Mouse (Mus musculus): ENCODE results near the gene Poc1b. TPM values are rescaled to one million over a fixed set of nuclear protein-coding genes. Genes with fewer than 3 reads are reported as not detected.

Poc1b gene
- polyA plus RNA-seq, 1 experiment from 2014 or later = 6.1 TPM

DNA sequence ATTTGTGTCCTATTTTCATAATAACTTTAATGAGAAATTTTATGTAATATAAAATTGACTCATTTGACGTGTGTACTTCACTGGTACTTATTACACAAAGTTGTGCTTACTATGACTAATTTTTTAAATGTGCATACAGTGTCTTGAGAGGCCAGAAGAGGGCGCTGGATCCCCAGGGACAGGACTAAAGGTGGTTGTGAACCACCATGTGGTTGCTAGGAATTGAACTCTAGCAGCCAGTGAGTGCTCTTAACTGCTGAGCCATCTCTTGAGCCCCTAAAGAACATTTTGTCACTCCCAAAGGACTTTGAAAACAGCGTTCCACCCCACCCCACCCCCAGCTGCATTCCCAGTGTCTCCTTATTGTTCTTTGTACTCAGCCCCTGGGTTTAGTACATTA lies 84.0 kb downstream of the Poc1b start:
- DNase-seq (ENCODE audit: low spot score) (peak; percentile 66), ATAC-seq (peak; percentile 69)
- H3K27ac ChIP-seq (ENCODE audit: low read length) = no peak overlapping the region
- no peaks in the 10 kb centered on the region for H3K36me3 ChIP-seq (ENCODE audit: insufficient read depth, low read length)
- H3K4me3 ChIP-seq (ENCODE audit: low read depth, low read length) = no peak overlapping the region
- H3K9me3 ChIP-seq (ENCODE audit: low read length) = no peaks in the 10 kb centered on the region
- TF ChIP-seq CTCF (IDR thresholded peaks at IDR 0.05) (peak; percentile 83), EP300 (IDR thresholded peaks at IDR 0.05) (peak; percentile 68)
- WGBS = 37% methylated on average over 3 of the region's 3 CpGs
- H3K4me1 ChIP-seq (ENCODE audit: insufficient read depth, low read depth, low read length) = no peaks in the 10 kb centered on the region
- no peak overlapping the region for H3K4me2 ChIP-seq (replicated peaks; ENCODE audit: low read depth, low read length)
- H3K9ac ChIP-seq (replicated peaks; ENCODE audit: low read depth) = no peak overlapping the region
- no peaks in the 10 kb centered on the region for H3K27me3 ChIP-seq (replicated peaks; ENCODE audit: insufficient read depth, low read length)

DNA sequence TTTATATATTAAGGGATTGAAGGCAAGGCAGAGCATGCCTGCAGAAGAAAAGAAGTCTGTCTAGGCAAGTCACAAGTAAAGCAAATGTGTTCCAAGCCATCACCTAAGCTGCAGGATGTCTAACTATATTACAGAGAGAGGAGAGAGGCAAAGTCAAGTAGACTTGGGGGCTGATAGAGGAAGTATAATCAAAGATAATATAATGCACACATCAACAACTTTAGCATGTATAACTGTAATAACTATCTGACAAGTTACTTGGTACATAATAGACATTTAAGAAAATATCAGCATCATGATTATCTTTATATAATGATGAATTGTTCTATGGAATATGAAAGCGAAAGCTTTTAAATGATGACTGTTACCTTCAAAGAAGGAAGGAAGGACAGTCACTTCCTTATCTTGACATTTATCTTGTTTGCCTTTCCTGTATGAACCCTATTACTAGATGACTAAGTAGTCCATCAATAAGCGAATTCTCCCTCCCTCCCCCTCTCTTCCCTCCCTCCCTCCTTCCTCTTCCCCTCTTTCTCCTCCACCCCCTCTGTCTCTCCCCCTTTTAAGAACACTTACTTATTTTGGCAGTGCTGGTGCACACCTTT lies 87.7 kb downstream of the Poc1b start:
- ATAC-seq = no peak
- Histone ChIP-seq H3K9ac (replicated peaks; ENCODE audit: low read depth) (no peak overlapping the region), H3K27ac (ENCODE audit: low read length) (no peak overlapping the region), H3K4me1 (ENCODE audit: insufficient read depth, low read depth, low read length) (no peaks in the 10 kb centered on the region), H3K4me2 (replicated peaks; ENCODE audit: low read depth, low read length) (no peak overlapping the region), H3K4me3 (ENCODE audit: low read depth, low read length) (no peak overlapping the region), H3K9me3 (ENCODE audit: low read length) (no peaks in the 10 kb centered on the region), H3K36me3 (ENCODE audit: insufficient read depth, low read length) (no peaks in the 10 kb centered on the region), H3K27me3 (replicated peaks; ENCODE audit: insufficient read depth, low read length) (no peaks in the 10 kb centered on the region)
- 60% methylated on average over 2 of the region's 2 CpGs for WGBS
- TF ChIP-seq CTCF (IDR thresholded peaks at IDR 0.05) (no peak), EP300 (IDR thresholded peaks at IDR 0.05) (no peak)
- DNase-seq (ENCODE audit: low spot score) = no peak

DNA sequence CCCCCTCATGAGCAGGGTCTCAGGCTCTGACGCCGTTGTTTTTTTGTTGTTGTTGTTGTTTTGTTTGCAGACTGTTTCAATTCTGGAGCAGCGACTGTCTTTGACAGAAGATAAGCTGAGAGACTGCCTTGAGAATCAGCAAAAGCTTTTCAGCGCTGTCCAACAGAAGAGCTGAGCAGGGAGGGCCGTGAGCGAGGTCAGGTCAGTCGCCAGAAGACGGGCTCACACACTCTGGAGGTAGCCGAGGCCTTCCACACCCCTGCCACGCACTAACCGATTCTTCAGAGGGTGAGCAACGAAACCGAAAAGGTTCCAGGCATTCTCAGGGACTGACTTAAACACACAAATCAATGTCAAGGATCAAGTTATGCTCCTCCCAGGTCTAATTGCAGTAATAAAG lies 89.7 kb downstream of the Poc1b start:
- WGBS = 77% methylated on average over 13 of the region's 13 CpGs
- Histone ChIP-seq H3K9ac (replicated peaks; ENCODE audit: low read depth) (no peak overlapping the region), H3K9me3 (ENCODE audit: low read length) (no peaks in the 10 kb centered on the region), H3K27ac (ENCODE audit: low read length) (no peak overlapping the region), H3K36me3 (ENCODE audit: insufficient read depth, low read length) (no peaks in the 10 kb centered on the region), H3K4me2 (replicated peaks; ENCODE audit: low read depth, low read length) (no peak overlapping the region), H3K4me3 (ENCODE audit: low read depth, low read length) (no peak overlapping the region), H3K27me3 (replicated peaks; ENCODE audit: insufficient read depth, low read length) (no peaks in the 10 kb centered on the region), H3K4me1 (ENCODE audit: insufficient read depth, low read depth, low read length) (no peaks in the 10 kb centered on the region)
- no peak for ATAC-seq
- no peak for DNase-seq (ENCODE audit: low spot score)
- TF ChIP-seq EP300 (IDR thresholded peaks at IDR 0.05) (no peak), CTCF (IDR thresholded peaks at IDR 0.05) (no peak)

DNA sequence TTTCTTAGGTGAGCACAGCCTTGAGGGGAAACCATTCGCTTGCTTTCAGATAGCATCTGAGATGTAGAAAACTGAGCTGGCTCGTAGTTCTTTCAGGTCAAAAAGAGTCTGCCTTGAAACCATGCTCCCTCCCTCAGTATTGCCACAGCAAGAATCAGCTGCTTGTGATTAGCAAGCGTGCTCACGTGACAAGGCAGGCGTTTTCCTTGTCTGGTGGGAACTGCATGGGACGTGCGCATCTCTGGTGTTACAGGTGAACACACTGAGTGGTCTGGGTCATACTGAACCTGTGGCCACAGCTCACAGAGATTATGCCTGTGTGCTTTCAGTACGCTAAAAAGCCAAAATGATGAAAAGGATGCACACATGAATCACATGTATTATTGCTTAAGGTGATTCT lies 90.3 kb downstream of the Poc1b start:
- ATAC-seq (no peak), DNase-seq (ENCODE audit: low spot score) (no peak)
- Histone ChIP-seq H3K9me3 (ENCODE audit: low read length) (no peaks in the 10 kb centered on the region), H3K27ac (ENCODE audit: low read length) (no peak overlapping the region), H3K9ac (replicated peaks; ENCODE audit: low read depth) (no peak overlapping the region), H3K4me3 (ENCODE audit: low read depth, low read length) (no peak overlapping the region), H3K4me2 (replicated peaks; ENCODE audit: low read depth, low read length) (no peak overlapping the region), H3K4me1 (ENCODE audit: insufficient read depth, low read depth, low read length) (0 out of 2 replicates have a peak, but pooled peaks cover 4% of the 10 kb centered on the region), H3K27me3 (replicated peaks; ENCODE audit: insufficient read depth, low read length) (no peaks in the 10 kb centered on the region), H3K36me3 (ENCODE audit: insufficient read depth, low read length) (no peaks in the 10 kb centered on the region)
- 86% methylated on average over 8 of the region's 8 CpGs for WGBS
- TF ChIP-seq EP300 (IDR thresholded peaks at IDR 0.05) (no peak), CTCF (IDR thresholded peaks at IDR 0.05) (no peak)

DNA sequence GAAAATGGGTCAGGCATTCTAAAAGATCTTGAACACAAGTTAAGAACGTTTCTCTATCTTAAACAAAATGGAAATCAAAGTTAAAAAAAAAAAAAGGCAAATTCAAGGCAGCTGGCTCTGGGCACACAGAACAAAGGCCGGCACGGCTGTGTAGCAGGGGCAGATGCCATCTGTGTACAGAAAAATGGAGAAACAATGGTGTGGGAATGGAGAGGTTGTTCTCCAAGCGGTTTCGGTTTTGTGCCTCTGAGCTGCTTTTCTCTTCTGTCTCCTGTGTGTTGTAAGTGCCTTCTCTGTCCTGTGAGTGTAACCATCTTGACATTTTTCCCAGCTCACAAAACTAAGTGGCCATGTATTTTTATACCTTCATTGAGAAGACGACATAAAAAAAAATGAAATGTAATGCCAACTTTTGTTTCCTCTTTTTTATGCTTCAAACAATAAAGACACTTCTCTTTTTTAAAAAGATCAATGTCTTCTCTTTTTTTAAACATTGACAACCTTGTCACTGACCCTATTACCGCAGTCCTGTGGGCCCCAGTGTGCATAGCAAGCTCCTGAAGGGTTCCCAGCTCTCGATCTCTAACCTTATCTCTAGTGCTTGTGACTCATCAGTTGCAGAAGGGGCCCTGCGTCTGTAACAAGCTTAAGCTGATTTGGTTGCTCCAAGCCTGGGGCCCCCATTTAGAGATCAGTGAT lies 90.9 kb downstream of the Poc1b start:
- no peak overlapping the region for H3K27ac ChIP-seq (ENCODE audit: low read length)
- H3K4me1 ChIP-seq (ENCODE audit: insufficient read depth, low read depth, low read length) = 0 out of 2 replicates have a peak, but pooled peaks cover 4% of the 10 kb centered on the region

DNA sequence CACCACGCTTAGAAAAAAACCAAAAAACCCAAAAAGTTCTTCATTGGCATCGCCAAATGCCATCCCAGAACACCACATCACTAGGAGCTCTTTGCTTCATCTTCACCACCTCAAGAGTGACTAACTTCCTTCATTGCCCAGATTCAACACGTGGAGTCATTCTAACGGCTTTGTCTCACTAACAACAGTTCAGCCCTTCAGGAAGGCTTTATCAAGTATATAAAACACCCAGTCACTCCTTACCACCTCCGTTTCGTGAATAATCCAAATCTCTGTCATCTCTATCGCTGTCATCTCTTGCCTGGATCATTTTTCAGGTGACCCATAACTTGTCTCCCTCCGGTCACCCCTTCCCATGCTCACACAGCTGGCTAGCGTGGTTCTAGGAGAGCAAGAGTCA lies 92.1 kb downstream of the Poc1b start:
- ATAC-seq = no peak
- no peaks in the 10 kb centered on the region for H3K27me3 ChIP-seq (replicated peaks; ENCODE audit: insufficient read depth, low read length)
- 92% methylated on average over 9 of the region's 9 CpGs for WGBS
- no peak for TF ChIP-seq EP300 (IDR thresholded peaks at IDR 0.05)
- TF ChIP-seq CTCF (IDR thresholded peaks at IDR 0.05) = no peak
- 0 out of 2 replicates have a peak, but pooled peaks cover 4% of the 10 kb centered on the region for H3K4me1 ChIP-seq (ENCODE audit: insufficient read depth, low read depth, low read length)
- DNase-seq (ENCODE audit: low spot score) = no peak
- H3K4me3 ChIP-seq (ENCODE audit: low read depth, low read length) = no peak overlapping the region
- no peaks in the 10 kb centered on the region for H3K9me3 ChIP-seq (ENCODE audit: low read length)
- no peak overlapping the region for H3K4me2 ChIP-seq (replicated peaks; ENCODE audit: low read depth, low read length)
- no peak overlapping the region for H3K9ac ChIP-seq (replicated peaks; ENCODE audit: low read depth)
- H3K36me3 ChIP-seq (ENCODE audit: insufficient read depth, low read length) = no peaks in the 10 kb centered on the region
- no peak overlapping the region for H3K27ac ChIP-seq (ENCODE audit: low read length)

More for the DNA sequence above, 90.9 kb downstream of the Poc1b start:
- no peaks in the 10 kb centered on the region for H3K27me3 ChIP-seq (replicated peaks; ENCODE audit: insufficient read depth, low read length)
- no peak overlapping the region for H3K4me2 ChIP-seq (replicated peaks; ENCODE audit: low read depth, low read length)
- ATAC-seq = no peak
- WGBS = 57% methylated on average over 9 of the region's 9 CpGs
- no peaks in the 10 kb centered on the region for H3K9me3 ChIP-seq (ENCODE audit: low read length)
- no peak for DNase-seq (ENCODE audit: low spot score)
- H3K9ac ChIP-seq (replicated peaks; ENCODE audit: low read depth) = no peak overlapping the region
- H3K36me3 ChIP-seq (ENCODE audit: insufficient read depth, low read length) = no peaks in the 10 kb centered on the region
- no peak for TF ChIP-seq EP300 (IDR thresholded peaks at IDR 0.05)
- no peak for TF ChIP-seq CTCF (IDR thresholded peaks at IDR 0.05)
- no peak overlapping the region for H3K4me3 ChIP-seq (ENCODE audit: low read depth, low read length)
